ENCODE assay signal across 33 mouse cellular contexts in the genomic region with DNA sequence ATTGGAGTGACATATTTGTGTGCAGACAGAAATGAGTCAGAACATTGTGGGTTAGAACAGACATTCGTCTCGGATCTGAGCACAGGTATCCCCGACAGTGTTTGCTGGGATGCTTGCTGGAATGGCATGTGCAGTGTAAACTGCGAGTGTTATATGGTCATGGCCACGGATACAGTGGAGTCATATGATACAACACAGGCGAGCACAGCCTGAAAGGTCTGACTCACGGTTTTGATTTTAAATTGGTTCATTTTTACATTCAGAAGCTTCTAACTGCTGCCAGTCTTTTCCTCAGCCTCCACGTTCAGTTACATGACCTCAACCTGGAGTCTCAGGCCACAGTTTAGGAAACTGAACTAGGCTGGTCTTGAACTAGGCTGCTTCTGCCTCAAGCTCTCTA. TPM values are rescaled to one million over a fixed set of nuclear protein-coding genes. Genes with fewer than 3 reads are reported as not detected.
DNase-seq lines count a peak whose midpoint lies in the region; ATAC-seq and TF ChIP-seq lines count a peak whose summit lies in the region.
"Had no signal": no experiment of that assay in that cellular context is flagged by ENCODE, and none has a peak within 500 bp of the region (broad histone marks: within the 10 kb centered on the region; RNA-seq: fewer than 3 reads in every experiment).

No protein-coding gene starts in this region.

- intact Hi-C loops in gastrocnemius, postnatal 36 days (cut with DNase I) = no loop called here

- no peaks in the 10 kb centered on the region for H3K27me3 ChIP-seq in limb, embryonic 15.5 days
- H3K27me3 ChIP-seq in limb, embryonic 10.5 days (ENCODE audit: low read depth, poor library complexity, severe bottlenecking) = no peaks in the 10 kb centered on the region
- H3K27me3 ChIP-seq in C2C12 (ENCODE audit: control insufficient read depth, insufficient read depth, insufficient read length) = peaks cover 8% of the 10 kb centered on the region
- no peaks in the 10 kb centered on the region for H3K27me3 ChIP-seq in embryonic facial prominence, embryonic 13.5 days
- no peaks in the 10 kb centered on the region for H3K27me3 ChIP-seq in liver, embryonic 11.5 days (replicated peaks; ENCODE audit: control insufficient read depth, insufficient read depth, low read length)
- H3K27me3 ChIP-seq: forebrain, embryonic 13.5 days; heart, embryonic 15.5 days had no signal

- no peak overlapping the region for H3K4me3 ChIP-seq in limb, embryonic 15.5 days
- no peak overlapping the region for H3K4me3 ChIP-seq in limb, embryonic 10.5 days
- no peak overlapping the region for H3K4me3 ChIP-seq in C2C12 (ENCODE audit: insufficient read depth, poor library complexity, severe bottlenecking)
- H3K4me3 ChIP-seq in embryonic facial prominence, embryonic 13.5 days = no peak overlapping the region
- H3K4me3 ChIP-seq in embryonic fibroblast, embryonic 13.5 days (ENCODE audit: insufficient read depth, low read length) = no peak overlapping the region
- no peak overlapping the region for H3K4me3 ChIP-seq in liver, embryonic 11.5 days (ENCODE audit: low read depth, low read length)
- H3K4me3 ChIP-seq: forebrain, embryonic 10.5 days; forebrain, embryonic 13.5 days; heart, embryonic 12.5 days; heart, embryonic 15.5 days; hindbrain, embryonic 10.5 days had no signal

- H3K9ac ChIP-seq in limb, embryonic 15.5 days = no peak overlapping the region
- H3K9ac ChIP-seq in embryonic facial prominence, embryonic 13.5 days = no peak overlapping the region
- no peak overlapping the region for H3K9ac ChIP-seq in liver, embryonic 11.5 days (ENCODE audit: low read depth, low read length)
- H3K9ac ChIP-seq: forebrain, embryonic 13.5 days; heart, embryonic 12.5 days; heart, embryonic 15.5 days; hindbrain, embryonic 14.5 days had no signal

- H3ac ChIP-seq in C2C12 (ENCODE audit: control insufficient read depth, insufficient read length, low read depth) = peak overlapping the region; percentile 3

- ATAC-seq in limb, embryonic 15.5 days (ENCODE audit: insufficient number of reproducible peaks, low FRiP score, low TSS enrichment, low read depth) = no peak
- ATAC-seq in embryonic facial prominence, embryonic 13.5 days (ENCODE audit: insufficient number of reproducible peaks, insufficient read depth, low FRiP score, low TSS enrichment, low read depth) = no peak
- ATAC-seq in liver, embryonic 11.5 days (replicated peaks; ENCODE audit: low FRiP score) = no peak
- ATAC-seq: forebrain, embryonic 13.5 days; forebrain, embryonic 16.5 days; hindbrain, postnatal 0 days; inflammation-experienced regulatory T-cells, adult 6 months; intestine, embryonic 16.5 days had no signal

- no peak for TF ChIP-seq POLR2A in embryonic fibroblast, embryonic 13.5 days (IDR thresholded peaks at IDR 0.05; ENCODE audit: low read depth, low read length)

- 65% methylated on average over 8 of the region's 8 CpGs for WGBS in limb, embryonic 15.5 days
- 87% methylated on average over 8 of the region's 8 CpGs for WGBS in limb, embryonic 10.5 days
- WGBS in embryonic facial prominence, embryonic 13.5 days = 39% methylated on average over 8 of the region's 8 CpGs
- WGBS in liver, embryonic 11.5 days = 73% methylated on average over 8 of the region's 8 CpGs

- H3K4me2 ChIP-seq in limb, embryonic 15.5 days = no peak overlapping the region
- H3K4me2 ChIP-seq in embryonic facial prominence, embryonic 13.5 days = no peak overlapping the region
- no peak overlapping the region for H3K4me2 ChIP-seq in liver, embryonic 11.5 days
- H3K4me2 ChIP-seq: forebrain, embryonic 13.5 days; heart, embryonic 12.5 days; heart, embryonic 15.5 days; hindbrain, embryonic 14.5 days had no signal

- H3K36me3 ChIP-seq in limb, embryonic 15.5 days = peaks cover 69% of the 10 kb centered on the region
- peaks cover 43% of the 10 kb centered on the region for H3K36me3 ChIP-seq in limb, embryonic 10.5 days
- no peaks in the 10 kb centered on the region for H3K36me3 ChIP-seq in C2C12 (ENCODE audit: control insufficient read depth, insufficient read depth)
- H3K36me3 ChIP-seq in embryonic facial prominence, embryonic 13.5 days = peaks cover 74% of the 10 kb centered on the region
- H3K36me3 ChIP-seq in liver, embryonic 11.5 days (ENCODE audit: control insufficient read depth, insufficient read depth, low read length) = no peaks in the 10 kb centered on the region
- H3K36me3 ChIP-seq: heart, embryonic 12.5 days; heart, embryonic 15.5 days had no signal

- TF ChIP-seq CTCF in C2C12 (IDR thresholded peaks at IDR 0.05; ENCODE audit: control insufficient read depth, insufficient read depth, insufficient read length) = no peak
- no peak for TF ChIP-seq CTCF in embryonic fibroblast, embryonic 13.5 days (IDR thresholded peaks at IDR 0.05; ENCODE audit: borderline replicate concordance, insufficient read depth, low read length)

- H3K79me3 ChIP-seq in C2C12 (ENCODE audit: low read depth) = no peaks in the 10 kb centered on the region

- H3K79me2 ChIP-seq in C2C12 (ENCODE audit: control insufficient read depth, insufficient read depth) = no peaks in the 10 kb centered on the region

- no peak for DNase-seq in limb, embryonic 10.5 days (ENCODE audit: low spot score)
- no peak for DNase-seq in gastrocnemius, postnatal 36 days
- no peak for DNase-seq in liver, embryonic 11.5 days (ENCODE audit: low spot score)
- no peak for DNase-seq in embryo, embryonic 11 days
- DNase-seq: adrenal gland, adult 2 months; adrenal gland, postnatal 14 days; cerebellum, adult 11 months; cerebellum, adult 9-11 months; cerebellum, postnatal 25 days; gastrocnemius, postnatal 10 days; heart, adult 11 months; heart, postnatal 10 days; heart, postnatal 36 days; kidney, adult 18-20 months had no signal

- H3K27ac ChIP-seq in limb, embryonic 15.5 days = peak overlapping the region; percentile 13; the same call in 1 of the 2 replicates
- H3K27ac ChIP-seq in limb, embryonic 10.5 days = no peak overlapping the region
- 0 out of 2 replicates have a peak overlapping the region, but pooled peaks have one; percentile 28 for H3K27ac ChIP-seq in embryonic facial prominence, embryonic 13.5 days
- peak overlapping the region; percentile 72 for H3K27ac ChIP-seq in embryonic fibroblast, embryonic 13.5 days (ENCODE audit: insufficient read depth, low read length)
- no peak overlapping the region for H3K27ac ChIP-seq in liver, embryonic 11.5 days (ENCODE audit: low read depth, low read length)
- H3K27ac ChIP-seq: forebrain, embryonic 10.5 days; forebrain, embryonic 13.5 days; heart, embryonic 15.5 days; hindbrain, embryonic 14.5 days; hindbrain, postnatal 0 days had no signal

- H3K4me1 ChIP-seq in limb, embryonic 15.5 days = peaks cover 21% of the 10 kb centered on the region
- H3K4me1 ChIP-seq in limb, embryonic 10.5 days = 0 out of 2 replicates have a peak, but pooled peaks cover 6% of the 10 kb centered on the region
- peaks cover 40% of the 10 kb centered on the region for H3K4me1 ChIP-seq in embryonic facial prominence, embryonic 13.5 days
- peaks cover 16% of the 10 kb centered on the region for H3K4me1 ChIP-seq in embryonic fibroblast, embryonic 13.5 days (ENCODE audit: control insufficient read depth, insufficient read depth, low read length)
- H3K4me1 ChIP-seq in liver, embryonic 11.5 days (replicated peaks; ENCODE audit: control insufficient read depth, insufficient read depth, low read length) = no peaks in the 10 kb centered on the region
- H3K4me1 ChIP-seq: forebrain, embryonic 10.5 days; forebrain, embryonic 13.5 days; hindbrain, embryonic 10.5 days had no signal

- H3K9me3 ChIP-seq in limb, embryonic 15.5 days = no peaks in the 10 kb centered on the region
- H3K9me3 ChIP-seq in limb, embryonic 10.5 days (replicated peaks) = no peaks in the 10 kb centered on the region
- no peaks in the 10 kb centered on the region for H3K9me3 ChIP-seq in embryonic facial prominence, embryonic 13.5 days
- no peaks in the 10 kb centered on the region for H3K9me3 ChIP-seq in liver, embryonic 11.5 days (ENCODE audit: control insufficient read depth, low read length)
- H3K9me3 ChIP-seq: forebrain, embryonic 10.5 days; forebrain, embryonic 13.5 days; heart, embryonic 12.5 days; heart, embryonic 15.5 days; hindbrain, embryonic 10.5 days had no signal

TF ChIP-seq in C2C12, 6 proteins besides CTCF, POLR2A, EP300 and RAD21:
- TF ChIP-seq FOSL1 (IDR thresholded peaks at IDR 0.05; ENCODE audit: insufficient read depth, low read length, poor library complexity, severe bottlenecking) = no peak
- no peak for TF ChIP-seq MAX (IDR thresholded peaks at IDR 0.05)
- TF ChIP-seq CEBPB (IDR thresholded peaks at IDR 0.05; ENCODE audit: low read depth) = no peak
- no peak for TF ChIP-seq MYOG (IDR thresholded peaks at IDR 0.05; ENCODE audit: control insufficient read depth, extremely low read depth, insufficient read length)
- TF ChIP-seq MYOD1 (IDR thresholded peaks at IDR 0.05; ENCODE audit: control insufficient read depth, insufficient read length, low read depth) = no peak
- no peak for TF ChIP-seq USF1 (IDR thresholded peaks at IDR 0.05; ENCODE audit: low read depth)

RNA-seq across cellular contexts. Expression of a gene that starts 47.5 kb away (rescaled TPM):
- polyA plus RNA-seq in limb, embryonic 15.5 days (2015; fragmentation: Nextera tagmentation; extraction: Ambion mirVana) = 57.2 and 75.5 TPM in 2 replicates
- not detected in 2 replicates for polyA plus RNA-seq in limb, embryonic 10.5 days (2016; fragmentation: Nextera tagmentation; extraction: Ambion mirVana)
- polyA plus RNA-seq in C2C12 (2012; fragmentation: generic; extraction: Trizol) = 0.05 TPM
- not detected in 2 replicates for polyA plus RNA-seq in embryonic facial prominence, embryonic 13.5 days (2015; fragmentation: Nextera tagmentation; extraction: Ambion mirVana)
- not detected in 2 replicates for polyA plus RNA-seq in embryonic fibroblast, embryonic 13.5 days (2011; ENCODE audit: insufficient read length, low read depth, missing spikeins)
- total RNA-seq in gastrocnemius, postnatal 36 days (2021) = under 1 TPM; 0.36 to 0.44 TPM
- not detected in 2 replicates for polyA plus RNA-seq in liver, embryonic 11.5 days (2014; fragmentation: Nextera tagmentation; extraction: Ambion mirVana)
- total RNA-seq: ES-E14; hindbrain, postnatal 0 days had no signal
- polyA plus RNA-seq: cerebellum, adult 2 months; forebrain, embryonic 10.5 days; forebrain, embryonic 13.5 days; forebrain, embryonic 16.5 days; heart, embryonic 12.5 days; heart, embryonic 15.5 days; hindbrain, embryonic 10.5 days; hindbrain, embryonic 14.5 days; hindbrain, postnatal 0 days; inflammation-experienced regulatory T-cells, adult 6 months; intestine, embryonic 16.5 days had no signal

RNA-seq across cellular contexts. Expression of a gene that starts 59.1 kb away (rescaled TPM):
- not detected in 2 replicates for polyA plus RNA-seq in limb, embryonic 15.5 days (2015; fragmentation: Nextera tagmentation; extraction: Ambion mirVana)
- not detected in 2 replicates for polyA plus RNA-seq in limb, embryonic 10.5 days (2016; fragmentation: Nextera tagmentation; extraction: Ambion mirVana)
- polyA plus RNA-seq in C2C12 (2012; fragmentation: generic; extraction: Trizol) = not detected
- not detected in 2 replicates for polyA plus RNA-seq in embryonic facial prominence, embryonic 13.5 days (2015; fragmentation: Nextera tagmentation; extraction: Ambion mirVana)
- polyA plus RNA-seq in embryonic fibroblast, embryonic 13.5 days (2011; ENCODE audit: insufficient read length, low read depth, missing spikeins) = not detected in 2 replicates
- not detected for total RNA-seq in gastrocnemius, postnatal 36 days (2021)
- not detected in 2 replicates for polyA plus RNA-seq in liver, embryonic 11.5 days (2014; fragmentation: Nextera tagmentation; extraction: Ambion mirVana)
- total RNA-seq: common myeloid progenitor, adult 5-6 weeks; ES-E14; gastrocnemius, adult 18-20 months; gastrocnemius, postnatal 10 days; gastrocnemius, postnatal 4 days; hindbrain, postnatal 0 days had no signal
- polyA plus RNA-seq: cerebellum, adult 2 months; forebrain, embryonic 10.5 days; forebrain, embryonic 13.5 days; forebrain, embryonic 16.5 days; heart, embryonic 12.5 days; heart, embryonic 15.5 days; hindbrain, embryonic 10.5 days; hindbrain, embryonic 14.5 days; hindbrain, postnatal 0 days; intestine, embryonic 16.5 days had no signal

Comparison
In these comparisons a context has a peak if more than half of its experiments do, and no peak if none do; other contexts are left out.
1. H3K27ac ChIP-seq: peak in limb, embryonic 15.5 days (single experiment), embryonic facial prominence, embryonic 13.5 days (single experiment) and embryonic fibroblast, embryonic 13.5 days (single experiment); none in limb, embryonic 10.5 days (single experiment) and liver, embryonic 11.5 days (single experiment).
2. RNA of a gene that starts 47.5 kb away (polyA plus RNA-seq): 57.2 to 75.5 TPM in limb, embryonic 15.5 days; not detected in limb, embryonic 10.5 days, 0.05 TPM in C2C12 (single experiment), not detected in embryonic facial prominence, embryonic 13.5 days, not detected in embryonic fibroblast, embryonic 13.5 days and not detected in liver, embryonic 11.5 days; every median in the first group is over 10 times any median in the second.